Mouse (Mus musculus) stomach, postnatal 0 days (tissue): ENCODE data around the gene Cdyl.

Experiments used
- CTCF ChIP-seq: IDR thresholded peaks from 2 replicates; pipeline ENCODE4 v1.5.1; 2016; ENCODE audit warnings: antibody characterized with exemption, low read depth, mild to moderate bottlenecking, moderate library complexity
- EP300 ChIP-seq: optimal IDR thresholded peaks from 2 replicates; pipeline ENCODE3; 2016; ENCODE audit warnings: antibody characterized with exemption

GRCm38 (mm10) chr13:35809252-35810159, 149.9 kb downstream of the Cdyl start:
- TF ChIP-seq CTCF = no peak
- TF ChIP-seq EP300 = no peak
